Mouse (Mus musculus) cerebellum, adult 11 months (tissue): ENCODE results near the gene Lyrm4.
A peak's percentile ranks its signal among the peaks of the same experiment; 100 is the strongest.

Experiments
- DNase-seq: peaks from one replicate; pipeline ENCODE4 v3.0.0; 2022

Gene Lyrm4

GRCm38 (mm10) chr13:36096684-36097383 is 20.5 kb downstream of the Lyrm4 start:
- DNase-seq, result no peak

GRCm38 (mm10) chr13:36088168-36088567 is 29.2 kb downstream of the Lyrm4 start:
- DNase-seq, result no peak

GRCm38 (mm10) chr13:36087427-36087826 is 29.9 kb downstream of the Lyrm4 start:
- no peak for DNase-seq

GRCm38 (mm10) chr13:36086608-36087391 is 30.5 kb downstream of the Lyrm4 start:
- no peak for DNase-seq

GRCm38 (mm10) chr13:36085971-36086370 is 31.4 kb downstream of the Lyrm4 start:
- DNase-seq, result no peak

- DNase-seq, result no peak
Measured at GRCm38 (mm10) chr13:36084701-36085100, 32.6 kb downstream of the Lyrm4 start.

GRCm38 (mm10) chr13:36081591-36081990 is 35.7 kb downstream of the Lyrm4 start:
- no peak for DNase-seq

GRCm38 (mm10) chr13:36074484-36074883 is 42.8 kb downstream of the Lyrm4 start:
- no peak for DNase-seq

GRCm38 (mm10) chr13:36066676-36067075 is 50.6 kb downstream of the Lyrm4 start:
- no peak for DNase-seq

- DNase-seq, result no peak
Measured at GRCm38 (mm10) chr13:36057489-36057888, 59.8 kb downstream of the Lyrm4 start.

- DNase-seq, result no peak
Measured at GRCm38 (mm10) chr13:36056925-36057324, 60.4 kb downstream of the Lyrm4 start.

- no peak for DNase-seq
Measured at GRCm38 (mm10) chr13:36056509-36056908, 60.8 kb downstream of the Lyrm4 start.

GRCm38 (mm10) chr13:36035528-36035927 is 81.8 kb downstream of the Lyrm4 start:
- no peak for DNase-seq

GRCm38 (mm10) chr13:36031959-36032358 is 85.4 kb downstream of the Lyrm4 start:
- no peak for DNase-seq

GRCm38 (mm10) chr13:36019309-36020274 is 97.7 kb downstream of the Lyrm4 start:
- DNase-seq, result peak; percentile 39

GRCm38 (mm10) chr13:36018017-36018416 is 99.3 kb downstream of the Lyrm4 start:
- DNase-seq, result no peak

- DNase-seq, result no peak
Measured at GRCm38 (mm10) chr13:36015636-36016035, 101.7 kb downstream of the Lyrm4 start.

GRCm38 (mm10) chr13:36009981-36010380 is 107.3 kb downstream of the Lyrm4 start:
- DNase-seq, result no peak

GRCm38 (mm10) chr13:36000798-36001197 is 116.5 kb downstream of the Lyrm4 start:
- DNase-seq, result no peak

- DNase-seq, result no peak
Measured at GRCm38 (mm10) chr13:35997606-35998005, 119.7 kb downstream of the Lyrm4 start.

- DNase-seq, result no peak
Measured at GRCm38 (mm10) chr13:35995696-35996426, 121.5 kb downstream of the Lyrm4 start.

GRCm38 (mm10) chr13:35995231-35995630 is 122.1 kb downstream of the Lyrm4 start:
- DNase-seq, result no peak
